Mouse (Mus musculus) liver, postnatal 0 days (tissue): ENCODE measurements around the gene Olfr24. TPM values are rescaled to one million over a fixed set of nuclear protein-coding genes. Genes with fewer than 3 reads are reported as not detected.

ENCODE experiments used
- ATAC-seq: fragments of 200-750 bp; cut with Nextera tagmentation; 2 replicates; pipeline ENCODE4 v1.8.0; 2017; ENCODE audit warnings: mild to moderate bottlenecking, moderate library complexity
- DNase-seq: peaks from one replicate; pipeline ENCODE4 v3.0.0-alpha.2; 2016
- H3K27ac ChIP-seq: fragments of 300-500 bp; sonication (generic); 2 replicates; pipeline ENCODE4 v1.5.1; 2014; ENCODE audit warnings: antibody characterized with exemption, moderate library complexity, mild to moderate bottlenecking, low read depth
- H3K27me3 ChIP-seq: fragments of 300-500 bp; sonication (generic); 2 replicates; pipeline ENCODE4 v1.6.1; 2014; ENCODE audit warnings: low read length, control low read depth, mixed read lengths; ENCODE audit not compliant: insufficient read depth
- H3K36me3 ChIP-seq: fragments of 300-500 bp; sonication (generic); replicated peaks from 2 replicates; pipeline ENCODE4 v1.6.1; 2014; ENCODE audit warnings: mild to moderate bottlenecking, control low read depth, low read length, moderate library complexity, mixed read lengths; ENCODE audit not compliant: insufficient read depth
- H3K4me1 ChIP-seq: fragments of 300-500 bp; sonication (generic); 2 replicates; pipeline ENCODE4 v1.6.1; 2014; ENCODE audit warnings: antibody characterized with exemption, mild to moderate bottlenecking, control low read depth; ENCODE audit not compliant: insufficient read depth
- H3K4me2 ChIP-seq: fragments of 300-500 bp; sonication (generic); 2 replicates; pipeline ENCODE4 v1.6.1; 2014; ENCODE audit warnings: low read depth, mild to moderate bottlenecking, low read length, moderate library complexity, mixed read lengths
- H3K4me3 ChIP-seq: fragments of 300-500 bp; sonication (generic); 2 replicates; pipeline ENCODE4 v1.5.1; 2014; ENCODE audit warnings: low read depth, low read length
- H3K9ac ChIP-seq: fragments of 300-500 bp; sonication (generic); replicated peaks from 2 replicates; pipeline ENCODE4 v1.6.1; 2014; ENCODE audit warnings: mild to moderate bottlenecking, moderate library complexity
- H3K9me3 ChIP-seq: fragments of 300-500 bp; sonication (generic); 2 replicates; pipeline ENCODE4 v1.6.1; 2016; ENCODE audit warnings: mild to moderate bottlenecking, control low read depth, low read length, mixed read lengths
- CTCF ChIP-seq: sonication (generic); IDR thresholded peaks from 2 replicates; pipeline ENCODE4 v1.5.1; 2016; ENCODE audit warnings: antibody characterized with exemption, low read depth
- EP300 ChIP-seq: IDR thresholded peaks from 2 replicates; pipeline ENCODE4 v1.6.1; 2016; ENCODE audit warnings: antibody characterized with exemption, low read depth, mild to moderate bottlenecking
- WGBS: fragments of 180-500 bp; shearing (Covaris S2); extraction: QIAGEN DNeasy Blood & Tissue Kit; methylation state at CpG from one replicate; pipeline ENCODE4 v1.1.7; 2014; ENCODE audit not compliant: insufficient replicate concordance; 5-methylcytosine and 5-hydroxymethylcytosine counted together
- polyA plus RNA-seq: library from polyadenylated mRNA; unstranded; fragments of >200 nt; fragmentation: Nextera tagmentation; extraction: Ambion mirVana; gene quantifications from 2 replicates; pipeline ENCODE4 v1.2.1, GENCODE M21; 2015

Gene Olfr24
- polyA plus RNA-seq, 1 experiment from 2014 or later: not detected

- Histone ChIP-seq H3K4me3 (no peak overlapping the region), H3K4me2 (no peak overlapping the region), H3K9me3 (no peaks in the 10 kb centered on the region), H3K27me3 (no peaks in the 10 kb centered on the region), H3K36me3 (no peaks in the 10 kb centered on the region), H3K9ac (no peak overlapping the region), H3K27ac (no peak overlapping the region), H3K4me1 (no peaks in the 10 kb centered on the region)
- no peak for DNase-seq
- WGBS: 52% methylated on average over 4 of the region's 4 CpGs
- ATAC-seq: no peak
- TF ChIP-seq CTCF (no peak), EP300 (no peak)
Measured at GRCm38 (mm10) chr9:18722712-18723099, 41.1 kb downstream of the Olfr24 start.

- no peaks in the 10 kb centered on the region for H3K9me3 ChIP-seq
- no peaks in the 10 kb centered on the region for H3K36me3 ChIP-seq
- no peak for DNase-seq
- no peaks in the 10 kb centered on the region for H3K27me3 ChIP-seq
- no peak overlapping the region for H3K27ac ChIP-seq
- TF ChIP-seq EP300 (no peak), CTCF (no peak)
- 41% methylated on average over 6 of the region's 6 CpGs for WGBS
- H3K4me2 ChIP-seq: no peak overlapping the region
- H3K9ac ChIP-seq: no peak overlapping the region
- H3K4me1 ChIP-seq: no peaks in the 10 kb centered on the region
- no peak overlapping the region for H3K4me3 ChIP-seq
- no peak for ATAC-seq
Measured at GRCm38 (mm10) chr9:18721931-18722711, 41.7 kb downstream of the Olfr24 start.

- DNase-seq (no peak), ATAC-seq (no peak)
- no peaks in the 10 kb centered on the region for H3K27me3 ChIP-seq
- H3K4me1 ChIP-seq: no peaks in the 10 kb centered on the region
- WGBS: 48% methylated on average over 2 of the region's 2 CpGs
- H3K27ac ChIP-seq: no peak overlapping the region
- H3K4me3 ChIP-seq: no peak overlapping the region
- no peak overlapping the region for H3K9ac ChIP-seq
- H3K4me2 ChIP-seq: no peak overlapping the region
- no peaks in the 10 kb centered on the region for H3K36me3 ChIP-seq
- TF ChIP-seq EP300 (no peak), CTCF (no peak)
- no peaks in the 10 kb centered on the region for H3K9me3 ChIP-seq
Measured at GRCm38 (mm10) chr9:18721011-18721410, 42.8 kb downstream of the Olfr24 start.

- Histone ChIP-seq H3K4me3 (no peak overlapping the region), H3K9ac (no peak overlapping the region), H3K4me1 (no peaks in the 10 kb centered on the region), H3K27me3 (no peaks in the 10 kb centered on the region), H3K36me3 (no peaks in the 10 kb centered on the region), H3K4me2 (no peak overlapping the region), H3K9me3 (no peaks in the 10 kb centered on the region), H3K27ac (no peak overlapping the region)
- DNase-seq: no peak
- TF ChIP-seq CTCF: no peak
- no peak for TF ChIP-seq EP300
- no peak for ATAC-seq
Measured at GRCm38 (mm10) chr9:18705628-18706027, 58.2 kb downstream of the Olfr24 start.

Other genes starting within 250 kb of the Olfr24 start
- gene Muc16, start 89.5 kb downstream of the Olfr24 start, polyA plus RNA-seq: 0.33 and 0.38 TPM in 2 replicates
- not detected in 2 replicates for gene Olfr828, start 55.5 kb upstream of the Olfr24 start, polyA plus RNA-seq
- gene Olfr829, start 90.9 kb upstream of the Olfr24 start, polyA plus RNA-seq: not detected in 2 replicates
- not detected in 2 replicates for gene Olfr830, start 110.7 kb upstream of the Olfr24 start, polyA plus RNA-seq
- not detected in 2 replicates for gene Olfr832, start 173.1 kb upstream of the Olfr24 start, polyA plus RNA-seq
- not detected in 2 replicates for gene Olfr834, start 224.0 kb upstream of the Olfr24 start, polyA plus RNA-seq